Mouse (Mus musculus) urinary bladder, postnatal 14 days (tissue): Measurements from ENCODE around the gene Acot2.
"Not testable (repeated sequence)": the region's sequence is repeated elsewhere in the genome, so short reads cannot be mapped to it uniquely, and the experiment has no call there.

Experiments
- DNase-seq: peaks from one replicate; pipeline ENCODE4 v3.0.0; 2021; ENCODE audit warnings: low spot score

Gene Acot2

DNA sequence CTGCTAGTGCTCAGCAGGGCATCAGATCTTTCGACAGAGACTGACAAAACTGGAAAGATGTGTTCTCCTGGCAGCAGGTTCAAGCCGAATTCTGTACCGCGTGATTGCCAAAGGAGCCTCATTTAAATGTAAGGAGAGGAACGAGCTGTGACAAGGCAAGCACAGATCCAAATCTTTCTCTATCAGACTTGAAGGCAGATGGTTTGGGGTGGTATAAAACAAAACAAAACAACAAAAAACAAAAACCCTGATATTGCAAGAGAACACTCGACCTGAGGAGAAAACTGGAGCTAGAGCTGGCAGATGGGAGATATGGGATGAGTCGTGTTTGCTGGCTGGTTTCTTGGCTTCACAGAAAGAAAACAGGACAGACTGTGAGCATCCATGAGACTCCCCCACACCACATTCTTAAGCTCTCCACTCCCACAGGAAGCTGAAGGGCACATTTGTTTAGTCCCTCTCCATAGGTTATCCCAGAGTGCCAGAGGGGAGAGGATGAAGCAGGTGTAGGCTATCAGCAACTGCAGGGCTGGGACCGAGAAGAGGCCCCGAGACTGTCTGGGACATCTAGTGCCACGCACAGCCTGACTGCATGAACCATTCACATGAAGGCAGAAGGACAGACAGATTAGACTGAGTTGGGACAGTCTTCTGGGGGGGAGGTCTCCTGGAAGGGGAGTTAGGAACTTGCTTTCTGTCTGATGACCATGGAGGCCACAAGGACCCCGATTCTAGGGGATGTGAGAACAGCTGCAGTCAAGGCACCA lies 10.9 kb downstream of the Acot2 start:
- DNase-seq = peak; percentile 52

DNA sequence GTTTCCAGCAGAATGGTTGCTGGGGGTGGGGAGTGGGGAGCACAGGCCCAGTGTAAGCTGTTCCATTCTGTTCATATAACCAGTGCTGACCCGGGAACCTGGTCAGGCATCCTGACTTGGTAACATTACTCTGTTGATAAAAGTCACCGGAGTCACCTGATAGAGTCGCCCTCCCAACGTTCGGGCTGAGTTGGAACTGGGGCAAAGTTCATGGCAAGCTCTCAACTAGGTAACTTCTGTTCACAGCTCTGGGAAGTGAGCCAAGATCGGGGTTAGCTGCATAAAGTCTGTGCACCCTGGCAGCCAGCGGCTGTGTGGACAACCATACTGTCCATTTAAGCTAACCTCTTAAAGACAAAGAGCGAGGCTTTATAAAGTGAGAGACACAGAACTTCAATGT lies 11.6 kb downstream of the Acot2 start:
- DNase-seq = peak; percentile 87

DNA sequence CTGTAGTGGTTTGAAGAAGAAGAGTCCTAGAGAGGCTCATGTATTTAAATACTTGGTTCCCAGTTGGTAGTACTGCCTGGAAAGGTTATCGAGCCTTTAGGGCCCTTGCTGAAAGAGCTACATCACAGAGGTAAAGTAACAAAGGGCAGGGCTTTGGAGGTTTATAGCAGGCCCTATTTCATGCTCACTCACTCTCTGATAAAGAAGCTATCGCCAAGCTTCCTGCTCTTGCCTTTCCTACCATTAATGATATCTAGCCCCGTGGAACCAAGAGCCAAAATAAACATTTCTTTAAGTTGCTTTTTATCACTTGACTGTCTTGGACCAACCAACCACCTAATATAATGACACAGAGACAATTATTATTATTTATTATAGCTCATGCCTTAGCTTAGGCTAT lies 12.8 kb downstream of the Acot2 start:
- DNase-seq = no peak

DNA sequence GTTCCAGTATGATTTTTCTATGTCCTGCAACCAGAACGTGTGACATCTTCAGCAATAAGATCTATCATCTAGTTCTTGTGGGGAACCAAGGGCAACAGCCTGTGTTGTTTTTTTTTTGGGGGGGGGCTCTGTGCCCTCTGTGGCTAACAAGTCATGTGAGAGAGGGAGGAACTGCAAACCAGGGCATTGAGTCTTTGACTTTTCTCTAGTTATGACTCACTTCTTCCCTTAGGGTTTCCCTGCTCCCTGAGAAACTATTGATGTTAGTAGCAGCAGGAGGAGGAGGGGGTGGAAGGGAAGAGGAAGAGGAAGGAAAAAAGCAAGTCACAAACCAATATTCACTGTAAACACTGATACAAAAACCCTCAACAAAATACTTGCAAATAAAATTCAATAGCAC lies 16.2 kb downstream of the Acot2 start:
- DNase-seq = no peak

DNA sequence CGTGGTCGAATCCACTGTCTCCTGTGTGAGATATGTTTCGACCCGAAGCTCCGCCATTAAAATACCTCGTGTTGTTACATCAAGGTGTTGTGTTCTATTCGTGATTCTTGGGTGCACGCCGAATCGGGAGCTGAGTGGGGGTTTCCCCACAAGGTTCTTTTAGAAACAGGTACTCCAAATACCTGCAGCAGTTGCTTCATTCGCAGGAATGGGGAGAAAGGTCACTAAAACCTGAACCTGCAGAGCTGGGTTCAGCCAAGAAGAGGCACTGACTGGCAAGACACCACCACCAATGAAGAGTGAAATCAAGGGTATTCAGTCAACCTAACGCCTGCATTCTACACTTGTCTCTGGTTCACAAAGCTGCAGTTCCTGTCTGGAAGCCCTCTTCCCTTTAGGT lies 20.6 kb downstream of the Acot2 start:
- no peak for DNase-seq

DNA sequence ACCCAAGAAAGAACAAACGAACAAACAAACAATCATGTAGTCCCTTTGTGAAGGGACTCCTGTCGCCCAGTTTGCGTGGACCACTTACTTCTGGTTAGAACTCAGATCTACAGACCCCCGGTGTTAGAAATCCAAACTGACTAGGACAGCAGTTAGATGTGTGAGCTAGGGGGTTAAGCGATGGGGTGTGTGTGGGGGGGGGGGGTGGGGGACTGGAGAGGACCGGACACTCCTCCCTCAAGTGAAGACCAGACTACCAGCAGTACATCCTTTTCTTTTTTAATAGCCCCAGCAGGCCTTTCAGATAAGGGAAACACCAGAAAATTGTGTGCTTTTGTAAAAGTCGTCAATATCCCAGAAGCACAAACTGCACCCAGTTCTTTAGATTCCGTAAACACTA lies 21.1 kb downstream of the Acot2 start:
- no peak for DNase-seq

DNA sequence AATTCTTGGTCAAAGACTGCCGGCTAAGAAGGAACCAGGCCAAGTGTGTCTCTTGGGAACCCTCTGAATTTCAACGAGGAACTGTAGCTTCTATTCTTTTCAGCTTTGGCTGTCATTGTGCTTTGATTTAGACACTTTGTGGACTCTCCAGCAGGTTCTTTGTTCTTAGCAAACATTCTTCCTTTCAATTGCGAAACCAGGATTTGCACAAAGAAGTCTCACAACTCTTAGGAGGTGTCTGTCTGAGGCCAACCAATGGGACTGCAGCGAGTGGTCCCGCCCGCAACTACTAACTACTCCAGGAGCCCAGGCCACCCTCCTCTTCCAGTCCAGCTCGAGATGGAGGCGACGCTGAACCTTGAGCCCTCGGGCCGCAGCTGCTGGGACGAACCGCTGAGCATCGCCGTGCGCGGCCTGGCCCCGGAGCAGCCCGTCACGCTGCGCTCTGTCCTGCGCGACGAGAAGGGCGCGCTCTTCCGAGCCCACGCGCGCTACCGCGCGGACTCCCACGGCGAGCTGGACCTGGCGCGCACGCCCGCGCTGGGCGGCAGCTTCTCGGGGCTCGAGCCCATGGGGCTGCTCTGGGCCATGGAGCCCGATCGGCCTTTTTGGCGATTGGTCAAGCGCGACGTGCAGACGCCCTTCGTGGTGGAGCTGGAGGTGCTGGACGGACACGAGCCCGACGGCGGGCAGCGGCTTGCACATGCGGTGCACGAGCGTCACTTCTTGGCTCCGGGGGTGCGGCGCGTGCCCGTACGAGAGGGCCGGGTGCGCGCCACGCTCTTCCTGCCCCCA lies 21.7 kb downstream of the Acot2 start, which contains the start of gene Acot1:
Gene Acot1, plus strand, starts transcription at position 320 of the 795 bp plus-strand sequence.
- DNase-seq = peak; percentile 80

DNA sequence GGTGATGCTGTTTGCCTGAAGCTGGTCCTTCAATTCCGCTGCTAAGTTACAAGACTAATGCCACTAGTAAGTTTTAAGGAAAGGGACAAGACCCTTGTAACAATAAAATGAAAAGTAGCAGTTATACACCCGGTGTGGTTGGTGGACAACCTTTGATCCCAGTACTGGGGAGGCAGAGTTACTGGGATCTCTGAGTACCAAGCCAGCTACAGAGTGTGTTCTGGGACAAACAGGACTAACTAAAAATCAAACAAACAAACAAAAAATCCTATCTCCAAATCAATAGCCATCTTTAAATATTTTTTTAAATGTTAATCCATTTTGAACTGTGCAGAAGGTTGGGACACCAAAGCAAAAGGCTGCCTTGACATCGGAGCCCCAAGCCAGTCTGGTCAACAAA lies 22.5 kb downstream of the Acot2 start:
- no peak for DNase-seq

DNA sequence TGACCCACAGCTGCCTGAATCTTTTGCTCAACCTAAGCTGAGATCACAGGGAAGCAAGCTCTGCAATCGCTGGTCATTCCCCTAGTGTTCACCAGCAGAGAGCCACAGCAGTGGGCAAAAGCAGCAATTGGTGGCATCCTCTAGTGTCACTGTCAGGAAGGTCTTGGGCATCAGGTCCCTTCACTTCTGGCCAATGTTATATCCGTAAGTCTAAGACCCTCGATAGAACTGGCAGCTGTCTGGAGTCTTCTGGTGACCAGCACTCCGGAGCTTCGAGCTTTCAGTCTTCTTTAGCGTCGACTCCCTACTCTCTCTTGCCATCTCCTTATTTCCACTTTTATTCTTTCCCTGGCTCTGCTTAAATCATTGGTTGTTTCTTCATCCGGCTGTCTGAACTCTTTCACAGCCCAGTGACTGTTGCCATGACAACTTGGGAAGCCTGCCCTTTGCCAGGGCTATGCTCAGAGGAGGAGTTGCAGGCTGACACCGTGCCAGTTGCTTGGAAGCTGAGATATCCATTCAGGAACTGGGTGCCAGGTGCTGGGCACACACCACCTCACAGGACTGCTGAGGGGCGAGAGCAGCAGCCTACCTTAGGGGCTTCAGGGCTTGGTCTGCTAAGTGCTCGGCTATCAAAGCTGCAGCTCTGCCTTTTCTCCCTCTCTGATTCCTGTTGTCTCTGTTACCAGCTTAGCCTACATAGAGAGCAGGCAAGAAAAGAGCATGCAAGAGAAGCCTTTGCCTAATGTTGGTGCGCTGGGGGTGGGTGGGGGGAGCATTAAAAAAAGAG lies 23.8 kb downstream of the Acot2 start:
- DNase-seq = peak; percentile 76

DNA sequence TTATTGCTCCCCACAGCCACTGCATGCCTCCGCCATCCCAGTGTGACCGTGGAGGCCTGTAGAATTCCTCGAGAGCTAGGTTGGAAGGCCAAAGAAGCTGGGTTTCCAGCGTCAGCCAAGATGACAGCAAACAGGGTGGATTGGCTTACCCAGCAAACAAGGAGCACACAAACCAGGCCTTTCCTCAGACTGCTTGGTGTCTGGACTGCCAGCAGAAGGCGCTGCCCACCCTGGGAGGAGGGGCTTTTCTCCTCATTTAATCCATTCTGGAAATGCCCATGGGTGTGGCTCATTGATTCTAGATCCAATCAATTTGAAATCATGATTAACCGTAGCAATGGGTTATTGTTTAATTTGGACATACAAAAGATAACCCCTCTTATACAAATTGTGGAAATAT lies 25.5 kb downstream of the Acot2 start:
- no peak for DNase-seq

DNA sequence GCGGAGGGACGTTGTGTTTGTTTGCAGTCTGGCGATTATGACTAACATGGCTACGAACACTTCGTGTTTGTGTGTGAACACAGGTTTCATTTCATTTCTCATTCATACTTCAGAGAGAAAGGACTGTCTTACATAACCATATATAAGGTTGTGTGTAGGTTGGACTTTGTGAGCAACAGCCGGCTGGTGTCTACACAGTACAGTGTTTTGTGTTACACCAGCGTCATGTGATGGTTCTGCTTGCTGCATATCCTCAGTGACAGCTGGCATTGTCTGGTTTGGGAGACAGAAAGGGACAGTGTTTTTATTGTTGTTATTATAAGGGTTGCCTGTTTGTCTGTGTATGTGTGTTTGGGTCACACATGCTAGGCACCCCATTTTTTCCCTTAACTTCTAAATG lies 26.0 kb downstream of the Acot2 start:
- DNase-seq = no peak

DNA sequence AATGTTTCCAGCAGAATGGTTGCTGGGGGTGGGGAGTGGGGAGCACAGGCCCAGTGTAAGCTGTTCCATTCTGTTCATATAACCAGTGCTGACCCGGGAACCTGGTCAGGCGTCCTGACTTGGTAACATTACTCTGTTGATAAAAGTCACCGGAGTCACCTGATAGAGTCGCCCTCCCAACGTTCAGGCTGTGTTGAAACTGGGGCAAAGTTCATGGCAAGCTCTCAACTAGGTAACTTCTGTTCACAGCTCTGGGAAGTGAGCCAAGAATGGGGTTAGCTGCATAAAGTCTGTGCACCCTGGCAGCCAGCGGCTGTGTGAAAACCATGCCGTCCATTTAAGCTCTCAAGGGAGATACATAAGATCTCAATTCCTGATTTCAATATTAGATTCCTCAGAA lies 32.9 kb downstream of the Acot2 start:
- peak; percentile 86 for DNase-seq

DNA sequence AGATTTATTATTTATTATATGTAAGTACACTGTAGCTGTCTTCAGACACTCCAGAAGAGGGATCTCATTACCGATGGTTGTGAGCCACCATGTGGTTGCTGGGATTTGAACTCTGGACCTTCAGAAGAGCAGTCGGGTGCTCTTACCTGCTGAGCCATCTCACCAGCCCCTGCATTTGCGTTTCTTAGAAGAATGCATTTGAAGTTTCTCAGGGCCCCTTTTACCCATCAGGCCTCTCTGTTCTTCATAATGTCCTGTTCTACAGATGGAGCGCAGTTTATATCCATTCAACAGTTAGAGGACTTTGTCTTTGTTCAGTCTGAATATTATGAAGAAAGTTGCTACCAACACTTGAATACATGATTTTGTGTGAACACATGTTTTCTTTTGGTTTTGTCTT lies 34.6 kb downstream of the Acot2 start:
- DNase-seq = not testable (repeated sequence)

DNA sequence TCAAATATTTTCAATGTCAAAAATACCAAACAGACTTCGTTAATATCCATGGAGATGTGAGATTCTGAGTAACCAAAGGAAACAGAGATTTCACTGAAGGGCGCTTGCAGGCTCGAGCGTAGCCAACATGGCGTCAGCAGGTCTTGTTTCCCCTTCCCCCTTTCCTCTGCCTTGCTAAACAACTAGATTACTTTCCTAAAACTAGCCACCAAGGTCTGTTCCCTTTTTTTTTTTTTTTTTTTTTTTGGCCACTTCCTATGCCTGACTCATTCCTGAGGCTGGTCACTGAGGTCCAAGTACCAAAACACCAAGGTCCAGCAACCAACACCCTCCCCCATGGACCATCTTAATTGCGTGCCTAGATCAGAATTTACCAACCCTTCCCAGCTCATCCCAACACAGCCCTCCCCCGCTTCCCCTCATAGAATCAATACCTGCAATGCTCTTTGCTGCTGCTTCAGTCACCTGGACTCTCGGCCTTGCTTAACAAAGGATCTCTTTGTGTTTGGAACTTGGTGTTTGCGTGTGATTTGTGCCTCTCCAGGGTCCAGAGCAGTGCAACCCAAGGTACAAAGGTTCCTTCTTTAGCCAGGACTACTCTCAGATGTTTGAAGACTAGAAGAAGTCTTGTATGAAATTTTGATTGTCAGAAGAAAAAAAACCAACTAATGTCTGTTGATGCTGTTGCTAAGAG lies 35.5 kb downstream of the Acot2 start:
- DNase-seq = no peak

DNA sequence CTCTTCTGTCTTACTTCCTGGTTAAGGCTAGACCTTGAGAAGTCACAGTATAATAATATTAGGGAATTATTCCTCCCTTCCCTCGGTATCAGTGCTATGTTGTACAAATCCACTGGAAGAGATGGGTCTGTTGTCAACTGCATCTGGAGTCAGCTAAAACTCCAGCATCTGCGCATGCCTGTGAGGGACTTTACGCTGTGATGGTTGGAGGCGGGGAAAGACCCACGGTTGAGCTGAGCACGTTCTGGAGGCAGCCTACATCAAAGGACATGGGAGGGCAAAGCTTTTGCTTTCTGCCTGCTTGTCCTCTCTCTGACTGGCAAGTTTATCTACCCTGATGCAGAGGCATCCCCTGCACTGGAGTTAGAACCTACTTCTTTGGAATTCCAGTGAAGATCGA lies 38.2 kb downstream of the Acot2 start:
- DNase-seq = no peak

DNA sequence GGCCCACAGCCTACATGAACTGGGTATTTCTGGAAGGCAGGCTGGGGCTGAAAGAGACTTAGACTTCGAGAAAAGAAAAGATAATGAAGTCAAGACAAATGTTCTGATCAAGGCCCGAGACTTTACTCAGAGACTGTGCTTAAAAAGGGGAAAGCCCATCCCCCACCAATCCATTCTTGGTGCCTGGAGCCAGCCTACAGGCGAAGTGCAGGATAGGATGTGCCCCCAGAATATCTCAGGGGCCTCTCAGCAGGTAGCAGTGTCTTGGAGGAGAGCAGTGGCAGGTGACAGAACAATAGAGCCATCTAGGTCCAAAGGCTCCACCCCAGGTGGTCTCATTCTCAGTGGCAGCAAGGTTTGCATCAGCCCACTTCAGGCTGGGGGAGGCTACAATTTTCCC lies 40.7 kb downstream of the Acot2 start:
- DNase-seq = not testable (repeated sequence)

DNA sequence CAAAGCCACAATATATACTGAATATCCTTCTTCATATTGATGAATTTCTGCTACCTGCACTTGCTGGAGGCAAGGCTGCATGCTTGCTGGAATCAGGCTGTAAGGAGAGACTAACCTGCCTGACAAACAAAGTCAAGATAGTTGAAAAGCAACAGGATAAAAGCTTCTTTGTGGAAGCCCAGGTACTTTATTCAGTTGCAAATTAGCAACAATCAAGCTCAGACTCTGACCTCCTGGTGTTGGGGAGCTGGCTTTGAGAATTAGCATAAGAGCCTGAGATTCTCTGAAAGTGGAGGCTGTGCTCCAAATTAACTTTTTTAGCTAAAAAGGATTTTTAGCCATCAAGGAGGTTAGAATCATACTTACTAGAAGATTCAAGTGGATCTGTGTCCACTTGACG lies 41.4 kb downstream of the Acot2 start:
- DNase-seq = not testable (repeated sequence)

DNA sequence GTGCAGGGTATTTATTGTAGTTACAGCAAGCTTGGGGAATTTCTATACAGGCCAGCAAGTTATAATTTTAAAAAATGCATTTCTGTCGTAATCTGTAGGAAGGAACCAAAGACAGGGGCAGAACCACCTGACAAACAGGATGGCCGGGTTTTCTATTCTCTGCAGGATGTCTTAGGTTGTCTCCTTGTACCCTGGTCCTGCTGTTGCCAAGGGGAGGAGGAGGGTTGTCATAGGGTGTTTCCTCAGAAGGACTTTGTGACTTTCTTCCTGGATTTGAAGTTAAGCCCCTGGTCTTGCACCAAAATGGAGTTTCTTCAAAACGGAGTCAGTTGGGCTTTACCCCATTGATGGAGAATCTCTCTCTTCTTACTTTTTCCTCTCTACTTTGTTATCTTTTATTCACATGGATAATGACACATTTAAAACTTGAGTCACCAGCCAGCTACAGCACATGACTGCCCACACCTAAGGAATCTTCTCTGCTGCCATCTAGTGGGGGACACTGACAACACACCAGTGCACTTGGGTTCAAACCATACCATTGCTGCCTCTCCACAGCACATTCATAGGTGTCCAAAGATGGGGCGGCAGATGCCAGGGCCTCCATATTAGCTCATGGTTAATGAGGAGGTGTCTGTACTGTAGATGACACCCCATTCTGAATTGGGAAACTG lies 43.1 kb downstream of the Acot2 start:
- DNase-seq = peak; percentile 80

DNA sequence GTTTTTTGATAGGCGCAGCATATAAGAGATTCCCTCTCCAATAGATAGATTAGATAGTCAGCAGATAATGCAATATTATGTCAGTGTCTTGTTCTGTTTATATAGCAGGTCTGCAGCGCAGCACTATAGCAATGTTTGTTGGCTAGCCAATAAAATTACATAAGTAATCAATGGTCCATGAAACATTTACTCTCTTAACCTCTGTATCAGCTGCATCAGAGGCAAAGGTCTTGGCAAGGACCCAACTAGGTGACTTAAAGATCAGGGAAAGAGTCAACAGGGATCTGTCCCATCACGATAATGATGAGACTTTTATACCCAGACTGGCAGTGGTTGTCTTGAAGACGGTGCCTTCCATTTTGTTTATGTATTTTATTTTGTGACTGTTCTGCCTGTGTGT lies 45.2 kb downstream of the Acot2 start:
- no peak for DNase-seq

DNA sequence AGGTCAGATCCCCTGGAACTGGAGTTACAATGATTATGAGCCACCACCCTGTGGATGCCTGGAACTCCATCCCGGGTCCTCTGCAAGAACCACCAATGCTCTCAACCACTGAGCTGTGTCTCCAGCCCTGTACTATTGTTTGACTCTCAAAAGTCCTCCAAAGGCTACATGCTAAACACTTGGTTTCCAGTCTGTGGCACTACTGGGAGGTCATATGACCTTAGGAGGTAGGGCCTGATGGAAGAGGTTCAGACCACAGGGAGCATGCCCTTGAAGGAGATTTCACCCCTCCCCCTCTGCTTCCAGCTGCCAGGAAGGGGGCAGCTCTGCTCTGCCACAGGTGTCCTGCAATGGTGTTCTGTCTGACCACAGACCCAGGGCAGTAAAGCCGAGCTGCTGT lies 45.6 kb downstream of the Acot2 start:
- DNase-seq = not testable (repeated sequence)

DNA sequence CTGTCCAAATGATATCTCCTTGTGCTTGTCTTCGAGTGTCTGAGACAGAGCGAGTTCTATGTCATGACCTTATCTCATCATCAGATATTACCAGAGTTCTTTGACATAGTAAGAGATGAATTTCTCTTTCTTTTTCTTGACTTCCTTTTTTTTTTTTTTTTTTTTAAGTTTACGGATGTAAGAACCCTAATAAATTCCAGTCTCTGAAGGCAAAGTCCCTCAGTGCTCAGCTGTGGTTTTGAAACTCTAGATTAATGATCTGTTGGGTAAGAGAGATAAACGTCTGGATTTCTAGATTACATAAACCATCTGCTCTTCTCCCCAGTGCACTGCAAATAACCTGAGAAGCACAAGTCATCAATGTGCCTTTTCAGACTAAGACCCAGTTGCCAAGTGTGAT lies 46.4 kb downstream of the Acot2 start:
- DNase-seq = no peak
